Mouse (Mus musculus): ENCODE data around the gene Iqgap1.

Gene Iqgap1

DNA sequence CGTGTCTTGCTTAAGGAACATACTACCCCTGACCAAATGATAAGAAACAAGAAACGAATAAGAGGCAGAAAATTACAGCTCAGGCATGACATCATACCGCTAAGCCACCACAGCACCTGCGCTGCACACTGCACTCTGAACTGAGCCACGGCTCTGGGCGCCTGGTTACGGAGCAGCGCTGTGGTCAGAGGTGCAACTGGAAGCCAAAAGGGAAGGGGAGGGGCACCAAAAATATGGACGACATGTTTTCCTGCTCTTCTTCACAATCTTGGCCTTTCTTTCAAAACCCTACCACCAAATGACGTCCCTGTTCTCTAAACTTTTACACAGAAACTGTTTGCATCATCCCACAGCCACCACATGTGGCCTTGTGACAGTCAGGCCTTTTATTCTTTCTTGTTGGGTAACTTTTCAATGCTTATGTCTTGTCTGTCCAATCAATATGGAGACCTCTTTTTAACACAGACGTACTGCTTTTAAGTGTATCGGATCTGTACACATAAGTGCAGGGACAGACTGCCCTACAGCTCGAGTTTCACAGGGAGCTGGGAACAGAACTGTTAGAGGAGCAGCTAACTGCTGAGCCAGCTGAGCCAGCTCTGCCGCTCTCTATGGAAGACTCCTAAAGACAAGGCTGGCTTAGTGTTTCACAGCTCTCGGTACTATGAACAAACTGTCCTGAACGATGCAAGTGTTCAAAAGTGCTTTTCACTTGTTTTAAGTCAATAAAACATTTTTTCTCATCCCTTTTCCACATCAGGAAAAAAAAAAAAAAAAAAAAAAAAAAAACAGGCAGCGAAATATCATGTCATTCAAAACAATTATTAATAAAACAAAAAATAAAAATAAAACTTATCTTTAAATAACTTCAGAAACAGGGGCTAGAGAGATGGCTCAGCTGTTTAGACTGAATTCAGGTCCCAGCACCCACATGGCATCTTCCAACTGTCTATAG is 43.3 kb downstream of the Iqgap1 start:
- in situ Hi-C loops (cut with MboI; ENCODE audit: low pct_unique_long_range_greater_than_20kb in 1 of 2, low sequenced_read_pairs in 2 of 2, unreplicated experiment in 1 of 2): no loop called here

DNA sequence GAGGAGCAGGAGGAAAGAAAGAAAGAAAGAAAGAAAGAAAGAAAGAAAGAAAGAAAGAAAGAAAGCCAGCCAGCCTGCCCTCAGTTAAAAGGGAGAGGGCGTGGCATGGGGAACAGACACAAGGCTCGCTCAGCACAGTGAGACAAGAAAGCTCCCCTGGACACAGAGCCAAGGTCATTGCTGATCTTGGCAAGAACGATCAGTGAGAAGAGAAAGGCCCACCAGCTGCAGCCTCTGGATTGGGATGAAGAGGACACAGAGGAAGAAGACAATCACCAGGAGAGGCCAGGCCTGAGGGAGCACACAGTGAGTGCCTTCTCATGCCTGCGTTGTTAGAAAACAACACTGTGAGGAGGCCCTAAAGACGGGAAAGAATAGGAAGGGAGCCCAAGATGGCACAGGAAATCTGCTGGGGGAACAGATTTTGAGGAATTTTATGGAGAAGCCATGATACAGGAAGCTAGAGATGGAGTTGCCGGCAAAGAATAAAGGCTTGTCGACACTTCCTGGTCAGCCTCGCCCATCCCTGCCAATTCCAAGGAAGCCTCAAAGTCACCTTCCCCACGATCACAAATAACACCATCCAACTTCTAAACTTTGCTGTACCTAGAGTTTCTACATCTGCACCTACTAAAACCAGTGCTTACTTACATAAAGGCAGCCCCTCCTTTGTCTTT is 44.2 kb downstream of the Iqgap1 start:
- in situ Hi-C loops (cut with MboI; ENCODE audit: low pct_unique_long_range_greater_than_20kb in 1 of 2, low sequenced_read_pairs in 2 of 2, unreplicated experiment in 1 of 2): no loop called here

GRCm38 (mm10) chr7:80778958-80779669 is 46.7 kb downstream of the Iqgap1 start:
- in situ Hi-C loops (cut with MboI; ENCODE audit: low pct_unique_long_range_greater_than_20kb in 1 of 2, low sequenced_read_pairs in 2 of 2, unreplicated experiment in 1 of 2): no loop called here

DNA sequence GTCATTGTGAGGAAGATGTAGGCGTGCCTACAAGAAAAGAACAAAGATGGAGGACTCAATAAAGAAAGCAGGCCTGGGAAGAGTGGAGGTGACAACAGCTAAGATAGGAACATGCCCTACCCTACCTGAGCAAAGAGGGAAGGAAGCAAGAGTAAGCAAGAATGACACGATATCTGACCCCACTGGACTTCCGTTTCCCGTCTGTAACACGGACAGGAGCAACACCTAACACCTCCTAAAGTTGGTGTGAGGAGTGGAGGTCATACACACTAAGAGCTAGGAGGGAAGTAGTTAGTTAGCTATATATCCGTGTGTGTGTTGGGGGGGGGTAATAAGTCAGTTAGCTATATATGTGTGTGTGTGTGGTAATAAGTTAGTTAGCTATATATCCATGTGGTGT is 47.4 kb downstream of the Iqgap1 start:
- in situ Hi-C loops (cut with MboI; ENCODE audit: low pct_unique_long_range_greater_than_20kb in 1 of 2, low sequenced_read_pairs in 2 of 2, unreplicated experiment in 1 of 2): no loop called here

DNA sequence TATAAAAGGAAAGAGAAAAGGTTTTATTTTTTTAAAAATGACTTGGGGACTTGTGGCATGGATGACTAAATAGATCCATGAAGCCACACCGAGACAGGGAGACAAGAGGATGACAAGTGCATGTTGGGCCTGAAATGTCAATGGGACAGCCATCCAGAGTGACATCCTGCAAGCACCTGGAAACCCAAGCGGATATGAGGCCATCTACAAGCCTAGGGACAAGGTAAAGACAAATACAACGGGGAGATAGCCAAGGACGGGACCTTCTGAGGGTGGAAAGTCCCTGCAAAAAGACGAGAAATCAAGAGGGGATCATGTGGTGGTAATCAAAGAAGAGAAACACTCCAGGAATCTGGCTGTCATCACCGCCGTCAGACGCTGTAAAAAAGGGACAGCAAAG is 48.6 kb downstream of the Iqgap1 start:
- in situ Hi-C loops (cut with MboI; ENCODE audit: low pct_unique_long_range_greater_than_20kb in 1 of 2, low sequenced_read_pairs in 2 of 2, unreplicated experiment in 1 of 2): no loop called here

DNA sequence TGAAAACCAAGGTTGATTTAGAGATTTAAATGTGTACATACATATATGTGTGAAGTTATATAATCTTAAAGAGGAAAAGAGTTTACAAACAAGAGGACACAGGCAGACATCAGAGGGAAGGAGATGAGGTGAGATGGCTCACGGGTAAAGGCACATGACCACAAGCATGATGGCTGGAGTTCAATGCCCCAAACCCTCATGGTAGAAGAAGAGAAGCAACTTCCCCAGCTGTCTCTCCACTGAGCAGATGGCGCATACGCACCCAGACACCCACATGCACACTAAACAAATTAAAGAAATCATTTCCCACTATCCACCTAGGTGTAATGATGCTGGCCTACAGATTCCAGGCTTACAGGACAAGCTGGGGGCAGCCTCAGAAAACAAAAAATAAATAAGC is 49.7 kb downstream of the Iqgap1 start:
- in situ Hi-C loops (cut with MboI; ENCODE audit: low pct_unique_long_range_greater_than_20kb in 1 of 2, low sequenced_read_pairs in 2 of 2, unreplicated experiment in 1 of 2): no loop called here

GRCm38 (mm10) chr7:80775448-80775904 is 50.3 kb downstream of the Iqgap1 start:
- in situ Hi-C loops (cut with MboI; ENCODE audit: low pct_unique_long_range_greater_than_20kb in 1 of 2, low sequenced_read_pairs in 2 of 2, unreplicated experiment in 1 of 2): no loop called here

DNA sequence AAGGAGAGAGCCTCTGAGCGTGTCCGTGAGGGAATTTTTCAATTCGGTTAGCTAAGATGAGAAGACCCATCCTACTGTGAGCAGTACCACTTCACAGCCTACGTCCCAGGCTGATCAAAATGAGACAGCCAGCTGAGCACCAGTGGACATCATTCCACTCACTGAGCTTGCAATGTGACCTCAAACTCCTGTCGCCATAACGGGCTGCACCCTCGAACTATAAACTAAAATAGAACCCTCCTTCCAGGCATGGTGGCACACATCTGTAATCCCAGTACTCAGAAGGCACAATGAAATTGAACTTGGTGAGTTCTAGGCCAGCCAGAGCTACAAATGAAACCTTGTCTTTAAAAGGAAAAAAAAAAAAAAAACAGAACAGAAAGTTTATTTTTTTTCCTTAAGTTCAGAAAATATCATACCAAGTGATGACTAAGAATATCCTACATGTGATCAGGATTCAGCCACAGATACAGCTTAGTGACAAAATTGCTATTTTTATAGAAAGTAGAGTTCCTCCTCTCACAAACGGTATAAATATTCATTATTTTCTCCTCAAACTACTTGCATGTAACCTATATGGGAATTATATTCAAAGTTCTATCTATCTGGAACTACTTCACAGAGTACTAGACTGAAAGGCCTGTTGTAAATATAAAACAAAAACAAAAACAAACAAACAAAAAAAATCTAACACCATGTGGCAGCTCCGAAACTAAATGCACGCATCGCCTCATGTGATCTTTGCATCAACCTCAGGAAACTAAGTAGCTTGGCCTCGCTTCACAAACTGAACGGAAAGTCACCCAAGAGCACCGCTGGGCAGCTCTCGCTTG is 50.9 kb downstream of the Iqgap1 start:
- in situ Hi-C loops (cut with MboI; ENCODE audit: low pct_unique_long_range_greater_than_20kb in 1 of 2, low sequenced_read_pairs in 2 of 2, unreplicated experiment in 1 of 2): no loop called here

DNA sequence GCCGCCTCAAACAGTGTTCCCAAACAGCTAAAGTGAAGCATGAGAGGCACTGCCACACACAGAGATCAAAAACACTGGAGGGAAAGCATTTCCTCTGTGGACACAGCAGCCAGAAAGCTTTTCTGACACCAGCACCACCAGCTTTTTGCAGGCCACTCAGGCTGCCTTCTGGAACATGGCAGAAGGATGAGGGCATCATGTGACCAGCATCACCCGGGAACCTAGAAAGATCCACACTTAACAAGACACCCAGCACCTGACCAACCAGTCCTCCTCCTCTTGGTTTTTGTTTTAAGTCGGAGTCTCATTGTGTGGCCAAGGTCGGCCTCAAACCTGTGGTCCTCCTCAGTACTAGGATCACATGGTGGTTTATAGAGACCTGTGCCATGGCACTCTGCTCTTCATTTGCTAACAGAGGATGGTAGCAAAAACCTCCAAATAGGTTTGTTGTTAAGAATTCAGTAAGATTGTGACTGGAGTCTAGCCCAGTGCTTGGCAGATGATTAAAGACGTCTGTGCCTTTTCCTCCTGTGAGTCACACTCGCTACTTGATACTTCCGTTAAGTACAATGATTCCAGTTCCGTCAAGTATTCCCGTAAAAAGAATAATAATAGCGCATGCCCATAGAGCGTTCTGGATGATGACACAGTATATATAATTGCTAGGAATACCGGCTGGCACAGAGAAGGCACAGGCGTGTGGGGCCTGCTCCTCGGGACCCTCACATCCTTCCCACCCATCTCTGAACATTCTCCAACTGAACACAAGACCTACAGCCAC is 51.8 kb downstream of the Iqgap1 start:
- in situ Hi-C loops (cut with MboI; ENCODE audit: low pct_unique_long_range_greater_than_20kb in 1 of 2, low sequenced_read_pairs in 2 of 2, unreplicated experiment in 1 of 2): no loop called here

GRCm38 (mm10) chr7:80770466-80770865 is 55.3 kb downstream of the Iqgap1 start:
- in situ Hi-C loops (cut with MboI; ENCODE audit: low pct_unique_long_range_greater_than_20kb in 1 of 2, low sequenced_read_pairs in 2 of 2, unreplicated experiment in 1 of 2): no loop called here

GRCm38 (mm10) chr7:80766861-80767312 is 58.9 kb downstream of the Iqgap1 start:
- in situ Hi-C loops (cut with MboI; ENCODE audit: low pct_unique_long_range_greater_than_20kb in 1 of 2, low sequenced_read_pairs in 2 of 2, unreplicated experiment in 1 of 2): no loop called here

- in situ Hi-C loops (cut with MboI; ENCODE audit: low pct_unique_long_range_greater_than_20kb in 1 of 2, low sequenced_read_pairs in 2 of 2, unreplicated experiment in 1 of 2): no loop called here
Observed at GRCm38 (mm10) chr7:80766072-80766471, 59.7 kb downstream of the Iqgap1 start.

DNA sequence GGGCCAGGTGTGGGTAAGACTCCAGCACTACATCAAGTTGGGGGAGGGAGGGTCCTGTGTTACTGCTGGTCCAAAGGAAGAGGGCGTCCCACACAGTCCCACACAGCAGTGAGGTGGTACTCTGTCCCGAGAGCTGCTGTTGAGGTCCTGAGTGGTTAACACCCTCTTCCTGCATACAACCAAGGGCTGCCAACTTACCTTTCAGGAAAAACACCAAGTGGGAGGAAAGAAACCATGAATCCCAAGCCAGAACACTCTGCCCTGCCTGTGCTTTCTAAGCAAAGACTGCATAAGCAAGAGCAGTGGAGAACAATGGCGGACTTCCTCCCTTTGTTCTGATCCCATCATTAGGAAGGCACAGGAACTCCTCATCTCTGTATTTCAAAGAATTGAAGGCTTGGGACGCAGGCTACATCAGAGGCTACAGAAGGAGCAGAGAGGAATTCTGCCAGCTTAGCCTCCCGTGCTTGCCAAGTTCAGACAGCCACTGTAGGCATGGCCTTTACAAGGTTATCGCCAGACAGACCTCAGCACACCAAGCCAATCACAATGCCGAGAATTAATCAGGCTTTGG is 61.8 kb downstream of the Iqgap1 start:
- in situ Hi-C loops (cut with MboI; ENCODE audit: low pct_unique_long_range_greater_than_20kb in 1 of 2, low sequenced_read_pairs in 2 of 2, unreplicated experiment in 1 of 2): no loop called here

DNA sequence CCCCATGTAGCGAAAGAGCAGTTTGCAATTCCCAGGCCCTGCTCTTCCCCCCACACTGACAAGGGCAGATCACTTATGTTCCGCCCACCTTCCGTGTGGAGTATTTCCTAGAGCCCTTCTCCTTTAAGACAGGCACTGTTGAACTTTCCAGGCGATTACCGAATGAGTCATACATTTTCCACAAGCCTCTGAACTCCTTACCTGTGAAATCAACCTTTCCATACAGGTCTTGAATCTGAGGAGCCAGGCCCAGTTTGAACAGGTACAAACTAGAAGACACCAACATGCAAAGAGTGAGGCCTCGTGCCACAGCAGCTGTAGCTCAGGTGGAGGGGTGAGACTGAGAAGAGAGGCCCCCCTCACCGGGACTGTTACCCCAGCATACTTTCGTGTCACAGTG is 63.5 kb downstream of the Iqgap1 start:
- in situ Hi-C loops (cut with MboI; ENCODE audit: low pct_unique_long_range_greater_than_20kb in 1 of 2, low sequenced_read_pairs in 2 of 2, unreplicated experiment in 1 of 2): no loop called here

GRCm38 (mm10) chr7:80754086-80754485 is 71.7 kb downstream of the Iqgap1 start:
- in situ Hi-C loops (cut with MboI; ENCODE audit: low pct_unique_long_range_greater_than_20kb in 1 of 2, low sequenced_read_pairs in 2 of 2, unreplicated experiment in 1 of 2): no loop called here

- in situ Hi-C loops (cut with MboI; ENCODE audit: low pct_unique_long_range_greater_than_20kb in 1 of 2, low sequenced_read_pairs in 2 of 2, unreplicated experiment in 1 of 2): no loop called here
Observed at GRCm38 (mm10) chr7:80753613-80754012, 72.2 kb downstream of the Iqgap1 start.

DNA sequence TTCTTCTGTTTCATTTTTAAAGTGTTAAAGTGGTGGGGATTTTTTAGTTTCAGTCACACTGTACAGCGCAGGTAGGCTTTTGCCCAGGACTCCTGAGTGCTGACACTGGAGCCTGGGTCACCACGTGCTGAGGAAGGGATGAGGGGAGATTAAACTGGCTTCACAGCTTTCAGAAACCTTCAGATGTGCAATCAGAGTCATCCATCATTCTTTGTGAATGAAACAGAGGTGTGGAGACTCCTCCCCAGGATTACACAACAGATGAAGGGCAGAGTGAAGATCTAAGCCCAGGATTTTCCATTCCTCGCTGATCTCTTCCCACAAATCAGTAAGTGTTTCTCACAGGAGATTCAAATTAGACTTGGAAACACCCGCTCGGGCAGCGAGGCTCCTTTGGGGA is 76.2 kb downstream of the Iqgap1 start:
- in situ Hi-C loops (cut with MboI; ENCODE audit: low pct_unique_long_range_greater_than_20kb in 1 of 2, low sequenced_read_pairs in 2 of 2, unreplicated experiment in 1 of 2): no loop called here
